Mouse (Mus musculus) hindbrain, embryonic 15.5 days (tissue): ENCODE measurements around the gene Olfr111. TPM values are rescaled to one million over a fixed set of nuclear protein-coding genes. Genes with fewer than 3 reads are reported as not detected.
A peak's percentile ranks its signal among the peaks of the same experiment; 100 is the strongest.
"Not testable (repeated sequence)": the region's sequence is repeated elsewhere in the genome, so short reads cannot be mapped to it uniquely, and the experiment has no call there.

ENCODE experiments used
- ATAC-seq: fragments of 200-750 bp; cut with Nextera tagmentation; 2 replicates; pipeline ENCODE4 v1.8.0; 2017; ENCODE audit warnings: low read depth, moderate number of reproducible peaks, moderate TSS enrichment; ENCODE audit not compliant: low FRiP score
- H3K27ac ChIP-seq: fragments of 300-500 bp; sonication (generic); replicated peaks from 2 replicates; pipeline ENCODE4 v1.5.1; 2015; ENCODE audit warnings: mild to moderate bottlenecking, inconsistent platforms
- H3K27me3 ChIP-seq: fragments of 300-500 bp; sonication (generic); 2 replicates; pipeline ENCODE4 v1.6.1; 2015; ENCODE audit warnings: control low read depth, inconsistent platforms
- H3K36me3 ChIP-seq: fragments of 300-500 bp; sonication (generic); 2 replicates; pipeline ENCODE4 v1.6.1; 2015; ENCODE audit warnings: control low read depth, inconsistent platforms
- H3K4me1 ChIP-seq: fragments of 300-500 bp; sonication (generic); replicated peaks from 2 replicates; pipeline ENCODE4 v1.6.1; 2015; ENCODE audit warnings: control low read depth, inconsistent platforms
- H3K4me2 ChIP-seq: fragments of 300-500 bp; sonication (generic); 2 replicates; pipeline ENCODE4 v1.6.1; 2015; ENCODE audit warnings: moderate library complexity, mild to moderate bottlenecking, inconsistent platforms
- H3K4me3 ChIP-seq: fragments of 300-500 bp; sonication (generic); 2 replicates; pipeline ENCODE4 v1.5.1; 2015; ENCODE audit warnings: mild to moderate bottlenecking, inconsistent platforms
- H3K9ac ChIP-seq: fragments of 300-500 bp; sonication (generic); 2 replicates; pipeline ENCODE4 v1.6.1; 2015; ENCODE audit warnings: inconsistent platforms
- H3K9me3 ChIP-seq: fragments of 300-500 bp; sonication (generic); 2 replicates; pipeline ENCODE4 v1.6.1; 2016; ENCODE audit warnings: control low read depth, inconsistent platforms
- WGBS: fragments of 180-500 bp; shearing (Covaris S2); methylation state at CpG from one replicate; pipeline ENCODE4 v1.1.7; 2015; 5-methylcytosine and 5-hydroxymethylcytosine counted together
- polyA plus RNA-seq: library from polyadenylated mRNA; unstranded; fragments of >200 nt; fragmentation: Nextera tagmentation; extraction: Ambion mirVana; gene quantifications from 2 replicates; pipeline ENCODE4 v1.2.1, GENCODE M21; 2015

The Olfr111 gene
- polyA plus RNA-seq: not detected in 2 replicates

DNA sequence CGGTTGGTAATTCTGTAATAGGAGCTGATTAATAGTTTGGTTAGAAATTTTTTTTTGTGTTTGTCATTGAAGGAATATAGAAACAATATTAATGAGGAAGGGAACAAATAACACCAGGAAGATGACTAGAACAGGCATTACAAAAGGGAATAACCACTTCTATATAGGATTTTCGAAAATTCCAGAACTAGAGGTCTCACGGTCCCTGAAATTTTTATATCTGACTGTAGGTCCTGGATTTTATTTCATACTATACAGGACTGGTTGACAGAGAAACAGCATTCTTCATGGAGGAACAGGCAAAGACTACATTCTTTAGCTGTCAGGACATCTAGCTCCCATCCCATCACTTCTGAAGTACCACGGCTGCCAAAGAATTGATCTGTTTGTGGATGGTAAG, at the start of gene Olfr111:
Gene Olfr111 (plus strand): TSS at position 301 of the 400 bp plus-strand sequence.
- Histone ChIP-seq H3K36me3 (no peaks in the 10 kb centered on the region), H3K4me2 (no peak within 1 kb of the TSS), H3K9ac (no peak within 1 kb of the TSS), H3K27ac (no peak within 1 kb of the TSS), H3K4me1 (no peaks in the 10 kb centered on the region), H3K27me3 (no peaks in the 10 kb centered on the region), H3K4me3 (no peak within 1 kb of the TSS), H3K9me3 (no peaks in the 10 kb centered on the region)
- WGBS: 91% methylated on average over 4 of the region's 4 CpGs
- no peak for ATAC-seq

DNA sequence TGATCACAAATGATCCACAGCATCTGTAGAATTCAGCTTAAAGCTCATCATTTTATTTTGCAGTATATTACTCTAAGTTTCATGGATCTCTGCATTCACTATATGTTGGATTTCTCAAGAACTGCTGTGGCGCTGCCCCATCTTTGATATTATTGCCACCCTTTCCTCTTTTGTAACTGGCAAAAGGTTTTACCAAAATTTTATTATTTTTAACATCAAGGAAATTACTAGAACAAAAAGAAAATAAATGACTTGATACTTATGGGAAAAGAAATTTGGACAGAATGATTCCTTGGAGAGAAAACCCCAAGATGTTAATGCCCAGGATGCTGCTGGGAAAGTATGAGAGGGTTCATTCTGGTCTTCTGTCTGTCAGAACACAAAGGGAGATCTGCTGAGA, 49.2 kb upstream of the Olfr111 start, which contains the start of gene Olfr109:
Gene Olfr109 (plus strand): TSS at position 301 of the 400 bp plus-strand sequence.
- WGBS: 94% methylated on average over 1 of the region's 1 CpGs
- Histone ChIP-seq H3K27ac (no peak within 1 kb of the TSS), H3K9ac (no peak within 1 kb of the TSS), H3K4me2 (no peak within 1 kb of the TSS), H3K4me3 (no peak within 1 kb of the TSS), H3K9me3 (no peaks in the 10 kb centered on the region), H3K4me1 (no peaks in the 10 kb centered on the region), H3K27me3 (no peaks in the 10 kb centered on the region), H3K36me3 (no peaks in the 10 kb centered on the region)
- ATAC-seq: no peak

DNA sequence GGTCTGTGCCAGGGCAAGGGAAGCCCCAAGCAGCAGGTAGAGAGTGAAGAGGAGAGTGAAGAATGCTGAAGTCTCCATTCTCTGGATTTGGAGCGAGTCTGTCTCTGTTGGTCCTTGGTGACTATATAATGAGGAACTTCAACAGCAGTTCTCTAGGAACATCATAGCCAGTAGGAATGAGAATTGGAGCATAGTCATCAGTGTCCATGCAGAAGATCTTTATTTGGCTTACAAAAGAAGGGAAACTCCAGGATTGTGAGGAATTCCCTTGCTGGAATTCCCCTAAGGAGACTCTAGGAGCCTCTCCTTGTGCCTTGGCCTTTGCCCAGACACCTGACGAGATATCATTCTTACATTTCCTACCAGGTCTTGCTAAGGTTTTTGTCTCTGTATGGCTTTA, 24.4 kb upstream of the Olfr111 start, which contains the start of gene H2-M2:
Gene H2-M2 (minus strand): TSS at position 101 of the 400 bp plus-strand sequence.
- Histone ChIP-seq H3K9ac (no peak within 1 kb of the TSS), H3K4me2 (no peak within 1 kb of the TSS), H3K36me3 (no peaks in the 10 kb centered on the region), H3K4me1 (no peaks in the 10 kb centered on the region), H3K27me3 (no peaks in the 10 kb centered on the region), H3K9me3 (no peaks in the 10 kb centered on the region), H3K27ac (no peak within 1 kb of the TSS), H3K4me3 (no peak within 1 kb of the TSS)
- 91% methylated on average over 2 of the region's 2 CpGs for WGBS
- no peak for ATAC-seq

DNA sequence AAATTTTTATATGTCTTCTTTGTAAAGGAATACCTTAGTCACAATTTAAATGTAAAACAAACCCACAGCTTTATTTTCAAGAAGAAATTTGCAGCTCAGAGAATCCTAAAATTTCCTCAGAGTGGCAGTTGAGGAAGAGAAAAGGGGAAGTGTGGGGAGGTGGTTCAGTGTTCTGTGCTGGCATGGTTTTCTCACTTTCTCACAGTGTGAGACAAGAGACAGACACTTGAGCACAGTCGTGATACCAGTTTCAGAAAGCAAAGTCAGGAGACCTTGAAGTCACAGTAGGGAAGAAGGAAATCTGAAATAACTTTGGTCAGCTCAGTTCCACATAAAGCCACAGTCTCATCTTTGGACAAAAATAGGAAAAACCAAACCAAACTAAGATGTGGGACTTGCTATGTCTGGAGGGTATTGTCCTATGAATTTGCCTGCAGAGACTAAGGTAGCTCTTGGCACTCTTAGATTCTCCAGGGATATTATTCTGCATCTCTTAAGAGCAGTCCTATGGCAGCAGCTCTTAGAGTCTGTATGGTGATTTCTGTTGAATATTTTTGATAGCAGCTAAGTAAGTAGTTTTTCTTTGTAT, 15.8 kb upstream of the Olfr111 start, which contains the start of gene Olfr110:
Gene Olfr110 (plus strand): TSS at position 539 of the 589 bp plus-strand sequence.
- Histone ChIP-seq H3K9ac (no peak within 1 kb of the TSS), H3K36me3 (no peaks in the 10 kb centered on the region), H3K4me3 (no peak within 1 kb of the TSS), H3K4me1 (no peaks in the 10 kb centered on the region), H3K9me3 (no peaks in the 10 kb centered on the region), H3K27me3 (no peaks in the 10 kb centered on the region), H3K27ac (no peak within 1 kb of the TSS), H3K4me2 (no peak within 1 kb of the TSS)
- ATAC-seq: no peak
- WGBS: 61% methylated on average over 1 of the region's 1 CpGs

DNA sequence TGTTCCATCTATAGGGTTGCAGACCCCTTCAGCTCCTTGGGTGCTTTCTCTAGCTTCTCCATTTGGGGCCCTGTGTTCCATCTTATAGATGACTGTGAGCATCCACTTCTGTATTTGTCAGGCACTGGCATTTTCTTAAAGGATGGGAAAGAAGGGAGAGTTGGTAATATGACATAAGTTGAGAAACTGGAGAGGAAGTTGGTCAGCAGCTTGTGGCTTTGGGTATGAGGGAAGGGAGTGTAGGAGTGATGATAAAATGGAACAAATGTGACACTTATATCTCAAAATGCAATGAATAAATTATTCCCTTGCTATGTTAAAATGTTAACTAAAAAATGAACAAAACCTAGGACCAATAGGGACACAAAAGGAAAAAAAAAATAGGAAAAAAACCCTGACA, 16.8 kb downstream of the Olfr111 start:
- H3K36me3 ChIP-seq, H3K27me3 ChIP-seq, H3K4me3 ChIP-seq, ATAC-seq, H3K4me2 ChIP-seq, H3K9ac ChIP-seq, H3K27ac ChIP-seq, H3K4me1 ChIP-seq, H3K9me3 ChIP-seq: not testable (repeated sequence)

DNA sequence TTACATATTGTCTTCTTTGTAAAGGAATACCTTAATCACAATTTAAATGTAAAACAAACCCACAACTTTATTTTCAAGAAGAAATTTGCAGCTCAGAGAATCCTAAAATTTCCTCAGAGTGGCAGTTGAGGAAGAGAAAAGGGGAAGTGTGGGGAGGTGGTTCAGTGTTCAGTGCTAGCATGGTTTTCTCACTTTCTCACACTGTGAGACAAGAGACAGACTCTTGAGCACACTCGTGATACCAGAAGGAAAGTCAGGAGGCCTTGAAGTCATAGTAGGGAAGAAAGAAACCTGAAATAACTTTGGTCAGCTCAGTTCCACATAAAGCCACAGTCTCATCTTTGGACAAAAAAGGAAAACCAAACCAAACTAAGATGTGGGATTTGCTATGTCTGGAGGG, 17.6 kb downstream of the Olfr111 start:
- not testable (repeated sequence) for H3K4me1 ChIP-seq, H3K4me3 ChIP-seq, H3K9ac ChIP-seq, H3K9me3 ChIP-seq, H3K27me3 ChIP-seq, H3K36me3 ChIP-seq, H3K27ac ChIP-seq, ATAC-seq, H3K4me2 ChIP-seq
- 73% methylated on average over 1 of the region's 1 CpGs for WGBS

DNA sequence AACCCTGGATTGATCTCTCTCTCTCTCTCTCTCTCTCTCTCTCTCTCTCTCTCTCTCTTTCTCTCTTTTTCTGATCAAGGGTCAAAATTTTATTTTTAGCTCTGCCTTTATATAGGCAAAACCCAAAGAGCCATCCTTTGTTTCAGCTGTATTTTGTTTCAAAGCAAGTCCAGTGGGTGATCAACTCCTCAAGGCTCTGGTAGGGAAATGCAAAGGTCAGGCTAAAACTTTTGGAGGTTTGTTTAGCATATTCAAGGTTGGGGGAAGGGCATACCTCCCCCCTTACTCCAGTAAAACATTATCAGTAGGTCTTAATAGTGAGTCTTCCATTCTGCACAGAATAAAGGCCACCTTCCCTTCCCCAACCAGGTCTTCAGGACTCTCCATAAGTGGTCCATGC, 27.3 kb downstream of the Olfr111 start:
- Histone ChIP-seq H3K27ac (no peak overlapping the region), H3K9me3 (no peaks in the 10 kb centered on the region), H3K4me2 (no peak overlapping the region), H3K36me3 (no peaks in the 10 kb centered on the region), H3K4me1 (no peaks in the 10 kb centered on the region), H3K4me3 (no peak overlapping the region), H3K27me3 (no peaks in the 10 kb centered on the region), H3K9ac (no peak overlapping the region)
- ATAC-seq: no peak

DNA sequence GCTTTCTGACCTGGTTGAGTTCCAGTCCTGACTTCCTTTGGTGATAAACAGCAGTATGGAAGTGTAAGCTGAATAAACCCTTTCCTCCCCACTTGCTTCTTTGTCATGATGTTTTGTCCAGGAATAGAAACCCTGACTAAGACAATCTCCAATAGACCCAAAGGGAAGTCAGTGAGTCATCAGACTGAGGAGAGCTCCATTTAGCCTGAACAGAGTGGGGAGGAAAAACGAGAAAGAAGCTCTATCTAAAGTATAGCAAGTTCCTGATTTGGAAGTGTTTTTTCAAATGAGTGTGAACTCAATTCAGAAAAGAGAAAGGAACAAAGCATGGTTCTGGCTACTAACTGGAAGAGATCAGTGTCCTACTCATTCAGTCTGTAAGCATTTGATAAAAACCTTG, 30.6 kb downstream of the Olfr111 start:
- H3K4me1 ChIP-seq, H3K4me2 ChIP-seq, ATAC-seq, H3K27ac ChIP-seq, H3K4me3 ChIP-seq, H3K9me3 ChIP-seq, H3K27me3 ChIP-seq, H3K9ac ChIP-seq, H3K36me3 ChIP-seq: not testable (repeated sequence)
- WGBS: 67% methylated on average over 1 of the region's 1 CpGs

DNA sequence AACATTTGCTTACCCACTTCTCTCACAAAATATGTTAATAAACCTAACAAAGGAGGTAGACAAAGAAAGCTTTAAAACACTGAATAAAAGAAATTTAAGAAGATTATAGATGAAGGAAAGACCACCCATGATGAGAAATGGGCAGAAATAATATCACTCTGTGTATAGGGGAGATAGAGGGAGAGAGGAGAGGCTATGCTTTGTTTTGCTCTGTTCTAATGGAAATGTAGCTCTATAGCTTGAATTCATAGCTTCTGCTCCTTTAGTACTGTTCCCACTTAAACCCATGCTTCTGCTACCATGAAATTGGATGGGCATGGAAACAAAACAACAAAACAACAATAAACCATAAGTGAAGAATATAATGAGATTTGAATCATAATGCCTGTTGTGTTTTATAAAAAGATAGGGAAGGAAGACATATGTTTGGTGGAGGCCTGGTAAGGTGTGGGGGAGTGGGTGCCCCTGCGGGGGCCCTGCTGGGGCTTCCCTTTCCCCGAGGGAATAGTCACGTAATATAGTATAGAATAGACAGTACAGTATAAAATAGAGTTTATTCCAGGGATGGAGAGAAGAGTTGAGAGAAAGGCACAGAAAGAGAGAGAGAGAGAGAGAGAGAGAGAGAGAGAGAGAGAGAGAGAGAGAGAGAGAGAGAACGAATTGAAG, 33.8 kb downstream of the Olfr111 start:
- no peaks in the 10 kb centered on the region for H3K9me3 ChIP-seq
- H3K27ac ChIP-seq: no peak overlapping the region
- H3K36me3 ChIP-seq: no peaks in the 10 kb centered on the region
- no peak overlapping the region for H3K4me2 ChIP-seq
- no peak for ATAC-seq
- no peaks in the 10 kb centered on the region for H3K4me1 ChIP-seq
- no peak overlapping the region for H3K9ac ChIP-seq
- 68% methylated on average over 4 of the region's 4 CpGs for WGBS
- H3K27me3 ChIP-seq: no peaks in the 10 kb centered on the region
- no peak overlapping the region for H3K4me3 ChIP-seq

DNA sequence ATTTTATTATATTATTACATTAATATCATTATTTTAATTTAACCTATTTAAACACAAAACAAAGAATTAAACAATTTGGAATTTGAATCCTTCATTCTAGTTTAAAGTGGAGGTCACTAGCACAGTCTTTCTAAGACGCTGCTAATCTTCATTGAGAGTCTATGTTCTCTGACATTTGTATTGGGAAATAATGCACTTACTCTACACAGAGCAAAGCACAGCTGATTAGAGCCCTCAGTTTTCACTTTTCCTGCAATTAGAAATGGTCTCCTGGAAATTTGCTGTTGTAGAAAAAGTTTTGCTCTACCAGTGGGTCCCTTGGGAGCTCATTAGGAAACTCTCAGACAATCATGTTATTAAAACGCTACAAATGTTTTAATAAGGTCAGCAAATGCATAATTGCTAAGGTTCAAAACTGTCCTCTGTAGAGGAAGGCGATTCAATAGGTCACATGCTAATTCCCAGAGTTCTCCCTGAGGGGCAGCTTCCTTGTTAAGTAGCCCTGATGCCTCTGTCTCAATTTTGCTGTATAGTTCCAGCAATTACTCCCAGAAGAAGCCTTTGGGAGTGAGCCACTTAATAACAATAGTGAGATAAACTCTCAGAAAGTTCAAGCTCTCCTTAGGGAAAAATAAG, 36.1 kb downstream of the Olfr111 start:
- Histone ChIP-seq H3K4me1 (no peaks in the 10 kb centered on the region), H3K9me3 (no peaks in the 10 kb centered on the region), H3K36me3 (no peaks in the 10 kb centered on the region), H3K4me3 (no peak overlapping the region), H3K9ac (no peak overlapping the region), H3K4me2 (no peak overlapping the region), H3K27me3 (no peaks in the 10 kb centered on the region), H3K27ac (no peak overlapping the region)
- WGBS: 63% methylated on average over 3 of the region's 3 CpGs
- ATAC-seq: peak; percentile 48; the same call in 1 of the 2 replicates

DNA sequence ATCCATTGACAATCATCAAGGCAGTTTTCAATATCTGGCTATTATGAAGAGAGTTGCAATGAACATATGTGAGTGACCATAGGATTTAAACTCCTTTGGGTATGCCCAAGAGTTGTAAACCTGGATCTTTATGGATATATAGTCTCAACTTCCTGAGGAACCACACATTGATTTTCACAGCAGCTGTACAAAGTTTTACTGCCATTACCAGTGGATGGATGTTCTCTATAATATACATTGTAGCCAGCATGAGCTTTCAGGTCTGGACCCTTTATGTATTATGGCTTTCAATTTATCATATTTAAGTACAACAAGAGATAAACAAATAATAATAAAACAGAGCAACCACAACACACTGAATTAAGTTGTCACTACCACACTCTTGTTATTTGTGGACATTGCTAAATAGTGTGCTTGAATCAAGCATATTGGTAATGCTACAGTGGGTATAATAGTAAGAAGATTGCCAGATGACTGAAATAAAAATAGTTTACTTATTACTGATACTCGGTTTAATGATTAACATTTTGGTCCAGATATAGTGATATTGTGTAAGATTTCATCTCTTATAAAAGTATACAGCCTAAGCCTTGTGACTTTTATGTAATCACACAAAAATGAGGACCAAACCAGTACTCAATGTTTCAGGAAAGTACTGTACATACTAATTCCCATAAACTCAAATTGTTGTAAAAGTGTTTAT, 51.2 kb downstream of the Olfr111 start:
- Histone ChIP-seq H3K9me3 (no peaks in the 10 kb centered on the region), H3K4me1 (no peaks in the 10 kb centered on the region), H3K9ac (no peak overlapping the region), H3K36me3 (no peaks in the 10 kb centered on the region), H3K27ac (no peak overlapping the region), H3K4me3 (no peak overlapping the region), H3K4me2 (no peak overlapping the region), H3K27me3 (no peaks in the 10 kb centered on the region)
- no peak for ATAC-seq
- WGBS: 55% methylated on average over 1 of the region's 1 CpGs

DNA sequence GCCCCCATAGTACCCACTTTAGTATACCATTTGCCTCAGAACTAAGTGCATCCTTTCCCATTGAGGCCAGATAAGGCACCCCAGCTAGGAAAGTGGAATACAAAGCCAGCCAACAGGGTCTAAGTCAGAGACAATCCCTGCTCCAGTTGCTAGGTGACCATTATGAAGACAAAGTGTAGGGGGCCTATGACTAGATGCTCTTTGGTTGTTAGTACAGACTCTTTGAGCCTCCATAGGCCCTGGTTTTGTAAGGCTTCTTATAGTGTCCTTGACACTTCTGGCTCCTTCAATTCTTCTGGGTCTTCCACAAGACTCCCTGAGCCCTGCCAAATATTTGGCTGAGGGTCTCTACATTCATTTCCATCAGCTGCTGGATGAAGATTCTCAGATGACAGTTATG, 61.5 kb downstream of the Olfr111 start, which contains the start of gene Olfr112:
Gene Olfr112 (minus strand): TSS at position 101 of the 400 bp plus-strand sequence.
- H3K4me2 ChIP-seq: no peak within 1 kb of the TSS
- no peaks in the 10 kb centered on the region for H3K9me3 ChIP-seq
- no peak within 1 kb of the TSS for H3K9ac ChIP-seq
- H3K36me3 ChIP-seq: no peaks in the 10 kb centered on the region
- H3K27me3 ChIP-seq: no peaks in the 10 kb centered on the region
- no peaks in the 10 kb centered on the region for H3K4me1 ChIP-seq
- no peak for ATAC-seq
- no peak within 1 kb of the TSS for H3K4me3 ChIP-seq
- no peak within 1 kb of the TSS for H3K27ac ChIP-seq
